Mouse (Mus musculus): Measurements from ENCODE around the gene Maz.

Gene Maz

GRCm38 (mm10) chr7:127026984-127027726 lies at the start of gene Maz:
TSS of gene Maz (minus strand) at chr7:127027037.
- DNase-seq (ENCODE audit: low read depth, low spot score) = peak; percentile 96

DNA sequence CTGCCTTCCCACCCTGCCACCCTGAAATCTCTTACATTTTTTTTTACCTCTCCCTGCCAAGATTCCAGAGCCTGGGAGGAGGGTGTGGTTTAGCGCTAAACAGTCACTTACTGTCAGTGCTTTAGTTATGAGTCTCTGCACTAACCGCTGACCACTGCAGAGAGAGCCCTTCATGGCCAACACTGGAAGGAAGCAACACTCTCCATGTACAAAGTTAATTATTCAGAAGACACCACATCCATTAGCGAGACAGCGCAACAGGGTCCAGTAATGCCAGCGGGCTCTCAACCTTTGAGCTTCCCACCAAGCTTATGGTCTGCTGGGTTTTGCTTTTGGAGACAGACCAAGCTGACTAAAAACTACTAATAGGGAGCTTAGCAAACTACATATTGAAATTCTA lies 49.4 kb upstream of the Maz start:
- DNase-seq (ENCODE audit: low read depth, low spot score) = peak; percentile 47

- no peak for DNase-seq (ENCODE audit: low read depth, low spot score)
These were observed 46.4 kb upstream of the Maz start for GRCm38 (mm10) chr7:127073221-127073620.

- no peak for DNase-seq (ENCODE audit: low read depth, low spot score)
These were observed 44.1 kb upstream of the Maz start for GRCm38 (mm10) chr7:127070871-127071413.

- peak; percentile 34 for DNase-seq (ENCODE audit: low read depth, low spot score)
These were observed 39.5 kb upstream of the Maz start for GRCm38 (mm10) chr7:127066317-127066716.

DNA sequence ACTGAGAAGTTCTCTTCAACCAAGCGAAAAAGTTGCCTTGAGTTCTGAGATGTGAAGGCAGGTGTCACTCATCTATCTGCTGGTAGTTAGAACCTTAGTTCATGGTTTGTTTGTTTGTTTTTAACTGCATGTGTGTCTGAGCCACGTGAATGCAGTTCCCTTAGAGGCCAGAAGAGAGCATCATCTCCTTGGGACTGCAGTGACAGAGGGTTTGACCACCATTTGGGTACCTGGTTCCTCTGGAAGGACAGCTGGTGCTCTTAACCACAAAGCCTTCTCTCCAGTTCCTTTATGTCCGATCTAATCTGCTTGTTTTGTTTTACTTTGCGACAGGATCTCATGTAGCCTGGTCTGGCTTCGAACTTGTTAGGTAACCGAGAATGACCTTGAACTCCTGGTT lies 38.7 kb upstream of the Maz start:
- DNase-seq (ENCODE audit: low read depth, low spot score) = no peak

DNA sequence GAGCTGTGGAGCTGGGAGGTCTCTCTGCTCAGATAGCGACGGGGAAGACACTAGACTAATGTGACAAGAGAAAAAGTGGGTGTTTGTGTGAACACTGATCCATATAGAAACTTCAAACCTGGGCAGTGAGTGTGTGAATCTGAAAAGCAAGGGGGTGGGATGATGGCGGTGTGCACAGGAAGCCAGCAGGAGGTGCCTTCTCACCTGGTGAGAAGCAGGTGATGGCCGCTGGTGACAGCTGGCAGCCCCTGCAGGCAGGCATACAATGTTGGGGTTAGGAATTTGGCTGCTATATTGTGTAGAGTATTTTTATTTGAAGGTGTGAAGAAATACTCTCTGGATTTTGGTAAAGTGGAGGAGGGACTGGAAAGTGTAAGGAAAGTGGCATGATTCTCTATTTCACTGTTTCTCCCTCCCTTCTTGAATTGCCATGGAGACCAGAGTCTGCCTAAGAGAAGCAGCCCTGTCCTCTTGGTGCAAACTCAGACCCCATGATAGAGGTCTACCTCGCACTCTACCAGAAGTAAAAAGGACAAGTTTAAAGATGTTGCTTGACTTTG lies 28.3 kb upstream of the Maz start:
- DNase-seq (ENCODE audit: low read depth, low spot score) = no peak

- peak; percentile 88 for DNase-seq (ENCODE audit: low read depth, low spot score)
These were observed 15.2 kb upstream of the Maz start, which contains the start of gene Kif22 for GRCm38 (mm10) chr7:127041851-127042672. TSS of gene Kif22 (minus strand) at chr7:127042471.

DNA sequence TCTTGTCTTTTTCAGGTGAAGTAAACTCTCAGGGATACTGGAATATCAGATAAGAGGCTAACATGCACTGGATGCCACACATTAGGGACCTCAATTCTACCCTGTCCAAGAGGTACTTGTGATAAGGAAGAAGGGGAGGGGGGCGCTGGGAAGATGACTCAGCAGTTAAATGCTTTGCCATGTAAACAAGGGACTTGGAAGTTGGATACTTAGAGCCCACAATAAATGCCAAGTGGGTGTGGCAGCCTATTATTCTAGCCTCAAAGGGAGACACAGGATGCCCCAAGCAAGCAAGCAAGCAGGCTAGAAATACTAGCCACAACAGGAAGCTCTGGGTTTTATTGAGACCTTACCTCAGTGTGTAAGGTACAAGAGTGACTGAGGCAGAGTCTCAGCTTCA lies 4.4 kb upstream of the Maz start:
- peak; percentile 20 for DNase-seq (ENCODE audit: low read depth, low spot score)

DNA sequence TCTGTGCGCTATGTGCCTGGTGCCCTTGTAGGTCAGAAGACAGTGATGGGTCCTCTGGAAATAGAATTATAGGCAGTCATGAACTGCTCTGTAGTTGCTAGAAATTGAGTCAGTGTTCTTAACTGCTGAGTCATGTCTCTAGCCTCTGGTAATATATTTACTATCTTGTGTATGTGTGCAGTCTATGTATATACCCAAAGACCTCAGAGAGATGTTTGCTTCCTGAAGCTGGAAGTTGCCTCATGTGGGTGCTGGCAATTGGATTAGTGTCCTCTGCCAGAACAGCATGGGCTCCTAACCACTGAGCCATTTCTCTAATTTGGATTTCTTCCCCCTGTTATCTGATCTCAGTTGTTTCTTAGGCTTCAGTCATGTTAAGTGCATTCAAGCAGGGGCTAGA lies 3.3 kb upstream of the Maz start:
- peak; percentile 49 for DNase-seq (ENCODE audit: low read depth, low spot score)

DNA sequence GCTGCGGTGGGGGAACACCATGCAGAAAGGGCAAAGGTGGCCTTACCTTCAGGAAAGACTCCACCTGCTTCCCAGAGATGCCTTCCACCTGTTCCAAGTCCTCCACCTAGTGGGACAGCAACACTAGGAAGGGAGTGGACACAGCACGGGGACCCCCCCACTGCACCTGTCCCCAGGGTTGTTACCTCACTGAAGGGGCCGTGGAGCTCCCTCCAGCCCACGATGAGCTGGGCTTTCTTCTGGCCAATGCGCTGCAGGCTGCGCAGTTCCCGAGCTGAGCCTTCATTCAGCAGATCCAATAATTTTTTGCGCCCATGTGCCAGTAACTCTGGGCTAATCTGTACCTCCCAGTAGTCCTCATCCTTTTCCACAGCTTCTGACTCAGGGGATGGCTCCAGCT lies 1.0 kb upstream of the Maz start:
- DNase-seq (ENCODE audit: low read depth, low spot score) = no peak

DNA sequence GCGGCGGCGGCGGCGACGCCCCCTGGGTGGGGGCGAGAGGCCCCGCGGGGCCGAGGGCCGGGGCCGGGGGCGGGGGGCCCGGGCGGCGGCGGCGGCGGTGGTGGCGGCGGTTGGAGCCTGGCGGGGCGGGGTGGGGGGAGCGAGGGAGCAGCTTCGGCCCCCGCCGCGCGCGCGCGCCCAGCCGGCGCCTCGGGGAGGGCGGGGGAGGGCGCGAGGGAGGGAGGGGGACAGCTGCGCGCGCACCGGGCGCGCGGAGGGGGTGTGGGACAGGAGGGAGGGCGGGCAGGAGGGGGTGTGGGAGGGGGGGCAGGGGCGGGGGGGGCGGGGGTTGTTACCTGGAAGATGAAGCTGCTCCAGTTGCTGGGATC lies 237 bp downstream of the Maz start:
- DNase-seq (ENCODE audit: low read depth, low spot score) = no peak

GRCm38 (mm10) chr7:127026161-127026600 lies 656 bp downstream of the Maz start:
- peak; percentile 50 for DNase-seq (ENCODE audit: low read depth, low spot score)

DNA sequence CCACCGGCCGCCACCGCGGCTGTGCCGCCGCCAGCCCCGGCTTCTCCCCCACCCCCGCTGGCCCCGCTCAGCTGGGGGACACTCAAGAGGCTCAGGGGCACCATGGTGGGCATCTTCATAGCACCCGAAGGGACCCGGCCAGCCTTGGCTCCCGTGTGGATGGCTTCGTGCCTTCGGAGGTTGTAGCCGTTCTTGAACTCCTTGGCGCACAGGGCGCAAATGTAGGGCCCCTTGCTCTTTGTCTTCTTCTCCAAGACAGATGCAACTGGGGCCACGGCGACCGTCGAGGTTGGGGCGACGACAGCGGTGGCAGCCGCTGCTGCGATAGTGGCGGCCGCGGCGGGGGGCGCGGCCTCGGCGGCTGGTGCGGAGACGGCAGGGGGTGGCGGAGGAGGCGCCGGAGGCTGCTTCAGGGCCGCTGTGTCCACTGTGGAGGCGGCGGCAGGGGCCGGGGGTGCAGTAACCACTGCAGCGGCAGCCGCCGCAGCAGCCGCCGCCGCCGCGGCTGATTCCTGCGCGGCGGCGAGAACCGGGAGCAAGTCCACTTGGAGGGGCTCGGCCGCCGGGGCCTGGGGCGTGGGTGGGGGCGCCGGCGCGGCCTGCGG lies 1.2 kb downstream of the Maz start:
- peak; percentile 33 for DNase-seq (ENCODE audit: low read depth, low spot score)

DNA sequence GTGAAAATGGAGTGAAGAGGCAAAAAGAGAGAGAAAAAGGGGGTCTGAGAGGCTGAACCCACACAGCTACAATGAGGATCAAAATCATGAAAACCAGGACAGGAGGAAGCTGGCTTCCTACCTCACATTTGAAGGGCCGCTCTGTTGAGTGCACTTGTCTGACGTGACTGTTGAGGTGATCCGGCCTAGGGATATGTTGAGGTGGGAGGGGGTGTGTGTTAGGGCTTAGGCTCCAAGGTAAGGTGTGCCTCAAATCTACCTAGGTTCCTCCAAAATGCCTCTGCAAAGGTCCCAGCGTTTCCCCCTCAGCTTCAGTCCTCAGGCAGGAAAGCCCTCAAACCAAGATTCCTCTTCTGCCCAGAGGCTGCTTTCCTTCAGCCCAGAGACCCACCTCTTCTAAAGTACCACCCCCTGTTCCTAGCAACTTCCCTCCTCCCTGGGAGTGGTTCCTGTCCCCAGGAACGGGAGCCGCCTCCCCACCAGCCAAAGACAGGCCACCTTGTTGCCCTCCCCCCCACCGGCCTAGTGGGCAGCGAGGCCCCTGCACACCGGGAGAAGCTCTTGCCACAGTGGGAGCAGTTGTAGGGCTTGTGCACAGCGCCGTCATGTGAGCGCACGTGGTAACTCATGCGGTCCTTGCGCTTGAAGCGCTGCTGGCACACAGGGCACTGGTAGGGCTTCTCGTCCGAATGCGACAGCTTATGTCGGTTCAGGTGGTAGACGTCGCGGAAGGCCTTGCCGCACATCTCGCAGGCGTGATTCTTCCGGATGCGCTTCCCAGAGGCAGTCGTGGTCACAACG lies 1.9 kb downstream of the Maz start:
- peak; percentile 77 for DNase-seq (ENCODE audit: low read depth, low spot score)

DNA sequence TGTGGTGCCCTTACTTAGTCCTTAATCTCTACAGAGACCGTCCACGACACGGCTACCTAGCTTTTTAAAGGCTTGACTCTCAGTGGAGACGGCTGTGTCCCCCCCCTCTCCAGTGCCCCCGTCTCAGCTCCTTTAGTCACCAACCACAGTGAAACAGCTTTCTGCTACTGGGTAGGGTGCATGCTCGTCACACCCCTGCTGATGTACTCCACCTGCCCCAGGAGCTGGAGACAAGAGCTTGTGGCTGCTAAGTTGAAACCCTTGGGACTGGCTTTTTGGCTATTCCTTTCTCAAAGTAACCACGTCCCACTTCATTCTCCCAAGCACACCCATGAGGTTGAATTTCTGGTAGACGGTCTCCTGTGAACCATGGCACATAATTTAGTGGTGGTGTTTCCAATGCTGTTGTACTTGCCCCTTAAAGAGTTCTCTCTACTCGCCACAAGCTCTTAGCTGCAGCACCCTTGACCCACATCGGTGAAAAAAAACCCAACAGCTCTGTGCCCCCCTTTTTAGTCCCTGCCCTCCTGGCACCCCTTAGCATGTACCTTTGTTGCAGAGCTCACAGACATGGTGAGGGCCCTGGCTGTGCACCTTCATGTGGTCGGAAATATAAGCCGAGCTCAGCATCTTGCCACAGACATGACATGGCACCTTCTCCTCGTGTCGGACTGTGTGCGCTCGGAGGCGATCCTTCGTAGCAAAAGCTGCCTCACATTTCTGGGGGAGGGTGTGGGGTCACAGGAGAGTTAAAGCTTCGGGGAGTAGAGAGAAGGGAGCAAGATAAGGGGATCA lies 2.7 kb downstream of the Maz start:
- DNase-seq (ENCODE audit: low read depth, low spot score) = peak; percentile 23

DNA sequence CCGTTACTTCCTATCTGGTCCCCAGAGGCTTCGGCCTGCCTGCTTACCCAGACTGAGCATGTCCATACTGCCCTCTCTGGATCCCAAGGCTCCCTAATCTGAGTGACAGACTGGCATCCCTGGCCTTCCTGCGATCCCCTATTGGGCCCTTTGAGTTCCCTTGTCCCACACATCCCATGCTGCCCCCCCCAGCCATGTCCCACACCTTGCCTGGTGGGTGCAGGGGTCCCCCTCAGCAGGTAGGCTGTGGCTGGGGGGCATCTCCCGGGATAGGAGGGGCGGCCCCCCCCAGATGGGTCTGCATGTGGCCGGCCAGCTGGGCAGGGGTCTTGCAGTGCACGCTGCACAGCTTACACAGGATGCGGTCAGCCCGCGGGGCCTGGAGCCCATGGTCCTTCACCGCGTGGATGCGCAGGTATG lies 3.6 kb downstream of the Maz start:
- DNase-seq (ENCODE audit: low read depth, low spot score) = no peak

GRCm38 (mm10) chr7:127022528-127023271 lies 4.1 kb downstream of the Maz start:
- no peak for DNase-seq (ENCODE audit: low read depth, low spot score)

Data from 3T3-L1 (cell line).